18 mouse cellular contexts compared by ENCODE assay signal in genomic region chr1:134289598-134290099, GRCm38 (mm10). TPM values are rescaled to one million over a fixed set of nuclear protein-coding genes. Genes with fewer than 3 reads are reported as not detected.
DNase-seq lines count a peak whose midpoint lies in the region; ATAC-seq and TF ChIP-seq lines count a peak whose summit lies in the region.
"Had no signal": no experiment of that assay in that cellular context is flagged by ENCODE, and none has a peak within 500 bp of the region (broad histone marks: within the 10 kb centered on the region; RNA-seq: fewer than 3 reads in every experiment).

Myog (plus strand) TSS chr1:134289989.

- H3K79me2 ChIP-seq in myocyte (ENCODE audit: control insufficient read depth, insufficient read depth) = no peaks in the 10 kb centered on the region

- H3K27ac ChIP-seq in heart, embryonic 14.5 days (replicated peaks in 1 of 2; ENCODE audit: control insufficient read depth in 1 of 2, insufficient read depth in 1 of 2, low read depth in 2 of 2, low read length in 2 of 2) = no peak within 1 kb of the TSS
- H3K27ac ChIP-seq in neural tube, embryonic 12.5 days = no peak within 1 kb of the TSS
- no peak within 1 kb of the TSS for H3K27ac ChIP-seq in layer of hippocampus, adult 2 months
- H3K27ac ChIP-seq: liver, embryonic 15.5 days had no signal

- peak within 1 kb of the TSS; percentile 37; the same call in 1 of the 2 replicates for H3K4me2 ChIP-seq in heart, embryonic 14.5 days (ENCODE audit: low read length)
- H3K4me2 ChIP-seq in neural tube, embryonic 12.5 days (replicated peaks) = no peak within 1 kb of the TSS
- H3K4me2 ChIP-seq in myocyte (ENCODE audit: low read depth) = peak within 1 kb of the TSS; percentile 80
- H3K4me2 ChIP-seq: liver, embryonic 15.5 days had no signal

- peak; percentile 73 for TF ChIP-seq POLR2A in myocyte (IDR thresholded peaks at IDR 0.05; ENCODE audit: insufficient read length, low read depth)

- DNase-seq in heart, adult 18-20 months = no peak
- no peak for DNase-seq in neural tube, embryonic 10.5 days (ENCODE audit: extremely low spot score, low spot score)
- DNase-seq in gastrocnemius, postnatal 10 days = peak; percentile 58
- no peak for DNase-seq in layer of hippocampus, adult 2 months (ENCODE audit: low spot score in 2 of 2)
- DNase-seq in right cerebral cortex, adult 2 months (ENCODE audit: low spot score in 2 of 2) = no peak
- DNase-seq: adrenal gland, adult 2 months; kidney, postnatal 36 days; lung, postnatal 4 days; thymus, postnatal 4 days had no signal

- no peak within 1 kb of the TSS for H3K4me3 ChIP-seq in heart, embryonic 14.5 days (ENCODE audit: control insufficient read depth in 1 of 2, insufficient read depth in 1 of 2, low read depth in 1 of 2, low read length in 2 of 2)
- no peak within 1 kb of the TSS for H3K4me3 ChIP-seq in neural tube, embryonic 12.5 days
- peak within 1 kb of the TSS; percentile 84 for H3K4me3 ChIP-seq in myocyte
- H3K4me3 ChIP-seq in layer of hippocampus, adult 2 months = no peak within 1 kb of the TSS
- H3K4me3 ChIP-seq: liver, embryonic 15.5 days had no signal

- peaks cover 14 to 15% of the 10 kb centered on the region in 2 experiments for H3K4me1 ChIP-seq in heart, embryonic 14.5 days (ENCODE audit: control insufficient read depth in 2 of 2, insufficient read depth in 2 of 2, low read length in 2 of 2)
- H3K4me1 ChIP-seq in neural tube, embryonic 12.5 days = peaks cover 14% of the 10 kb centered on the region

- 34% methylated on average over 11 of the region's 11 CpGs for WGBS in heart, embryonic 14.5 days
- WGBS in neural tube, embryonic 12.5 days = 58% methylated on average over 11 of the region's 11 CpGs

- peak within 1 kb of the TSS; percentile 45 for H3ac ChIP-seq in myocyte (ENCODE audit: control insufficient read depth, insufficient read length)

- H3K36me3 ChIP-seq in heart, embryonic 14.5 days (ENCODE audit: control insufficient read depth, insufficient read depth, low read length) = no peaks in the 10 kb centered on the region
- H3K36me3 ChIP-seq in neural tube, embryonic 12.5 days = no peaks in the 10 kb centered on the region
- H3K36me3 ChIP-seq in myocyte (ENCODE audit: control insufficient read depth, insufficient read depth) = no peaks in the 10 kb centered on the region
- H3K36me3 ChIP-seq: liver, embryonic 15.5 days had no signal

- H3K27me3 ChIP-seq in heart, embryonic 14.5 days (ENCODE audit: control insufficient read depth, insufficient read depth, low read length) = no peaks in the 10 kb centered on the region
- no peaks in the 10 kb centered on the region for H3K27me3 ChIP-seq in neural tube, embryonic 12.5 days (replicated peaks)
- H3K27me3 ChIP-seq in myocyte (ENCODE audit: control insufficient read depth, insufficient read depth, insufficient read length) = no peaks in the 10 kb centered on the region
- H3K27me3 ChIP-seq: liver, embryonic 15.5 days had no signal

- no peak for ATAC-seq in heart, embryonic 14.5 days (ENCODE audit: insufficient number of reproducible peaks, insufficient read depth, low FRiP score, low read depth)
- ATAC-seq in neural tube, embryonic 12.5 days (ENCODE audit: low FRiP score, low read depth) = no peak
- ATAC-seq: hindbrain, embryonic 16.5 days had no signal

- peak within 1 kb of the TSS; percentile 54 for H3K9ac ChIP-seq in heart, embryonic 14.5 days (ENCODE audit: low read length)
- H3K9ac ChIP-seq in neural tube, embryonic 12.5 days = no peak within 1 kb of the TSS
- H3K9ac ChIP-seq: liver, embryonic 15.5 days had no signal

- no peak for TF ChIP-seq CTCF in layer of hippocampus, adult 2 months (conservative IDR thresholded peaks at IDR 0.05)

- no peaks in the 10 kb centered on the region for H3K9me3 ChIP-seq in heart, embryonic 14.5 days (ENCODE audit: control insufficient read depth, low read length)
- no peaks in the 10 kb centered on the region for H3K9me3 ChIP-seq in neural tube, embryonic 12.5 days
- H3K9me3 ChIP-seq: liver, embryonic 15.5 days had no signal

TF ChIP-seq in myocyte, 11 proteins besides CTCF, POLR2A, EP300 and RAD21:
- peak; percentile 74 for TF ChIP-seq POLR2AphosphoS2 (IDR thresholded peaks at IDR 0.05; ENCODE audit: insufficient read length, low read depth)
- TF ChIP-seq USF1 (IDR thresholded peaks at IDR 0.05; ENCODE audit: low read depth) = no peak
- TF ChIP-seq MYOG (IDR thresholded peaks at IDR 0.05; ENCODE audit: control insufficient read depth in 1 of 3, insufficient read depth in 1 of 3, insufficient read length in 2 of 3, low read depth in 2 of 3) = peak; percentile 16 to 61 (median 33)
- TF ChIP-seq MAX (IDR thresholded peaks at IDR 0.05; ENCODE audit: low read depth) = no peak
- TF ChIP-seq CEBPB (IDR thresholded peaks at IDR 0.05; ENCODE audit: insufficient read depth, poor library complexity, severe bottlenecking) = no peak; the same call in 1 of the 2 replicates
- peak; percentile 41 for TF ChIP-seq TCF12 (IDR thresholded peaks at IDR 0.05; ENCODE audit: insufficient read depth, poor library complexity, severe bottlenecking)
- TF ChIP-seq E2F4 (IDR thresholded peaks at IDR 0.05; ENCODE audit: insufficient read depth) = no peak
- peak in 2 of 3 experiments; percentile 64 to 83 for TF ChIP-seq MYOD1 (IDR thresholded peaks at IDR 0.05; ENCODE audit: control insufficient read depth in 1 of 3, insufficient read length in 2 of 3, low read depth in 2 of 3)
- TF ChIP-seq REST (IDR thresholded peaks at IDR 0.05; ENCODE audit: insufficient read depth, insufficient read length) = no peak
- no peak for TF ChIP-seq TCF3 (IDR thresholded peaks at IDR 0.05; ENCODE audit: insufficient read length, low read depth)
TF ChIP-seq in myocyte: peak in this region for 4.

RNA-seq across cellular contexts. Expression of gene Myog, which starts in this region (rescaled TPM):
- 0.62 and 0.70 TPM in 2 replicates for polyA plus RNA-seq in heart, embryonic 14.5 days (2014; fragmentation: Nextera tagmentation; extraction: Ambion mirVana)
- not detected for total RNA-seq in heart, adult 18-20 months (2021)
- 35.7 and 44.8 TPM in 2 replicates for polyA plus RNA-seq in neural tube, embryonic 12.5 days (2016; fragmentation: Nextera tagmentation; extraction: Ambion mirVana)
- total RNA-seq in gastrocnemius, postnatal 10 days (2021) = 100 to 1,000 TPM; 135 to 142 TPM
- polyA plus RNA-seq in myocyte (2012; fragmentation: generic; extraction: Trizol) = 1,426 TPM
- total RNA-seq in layer of hippocampus, adult 2 months (2021) = not detected
- total RNA-seq: adrenal gland, adult 2 months; common myeloid progenitor, adult 5-6 weeks; left cerebral cortex, adult 8-10 months had no signal
- polyA plus RNA-seq: adrenal gland, adult 2 months; forebrain, embryonic 11.5 days; gonadal fat pad, adult 2 months; hindbrain, embryonic 16.5 days had no signal

Comparison
In these comparisons a context has a peak if more than half of its experiments do, and no peak if none do; other contexts are left out.
1. RNA of gene Myog (total RNA-seq): 135 to 142 TPM in gastrocnemius, postnatal 10 days; not detected in layer of hippocampus, adult 2 months and not detected in heart, adult 18-20 months; every median in the first group is over 100 times any median in the second.
2. RNA of gene Myog (polyA plus RNA-seq): 1,426 TPM in myocyte (single experiment); 35.7 to 44.8 TPM in neural tube, embryonic 12.5 days and 0.62 to 0.70 TPM in heart, embryonic 14.5 days; every median in the first group is over 10 times any median in the second.